Mouse (Mus musculus) heart, postnatal 25 days (tissue): ENCODE measurements around the gene Pou2f3. TPM values are rescaled to one million over a fixed set of nuclear protein-coding genes. Genes with fewer than 3 reads are reported as not detected.
A peak's percentile ranks its signal among the peaks of the same experiment; 100 is the strongest.

Experiments
- DNase-seq: peaks from one replicate; pipeline ENCODE4 v3.0.0; 2022; ENCODE audit warnings: low spot score
- intact Hi-C: fragments of 180-260 bp; cut with DNase I; formaldehyde crosslinking; loops from one replicate; pipeline ENCODE4 v1.15.1; 2025
- total RNA-seq, 2 experiments: library from RNA; stranded (reverse); gene quantifications; 2 replicates each; pipeline ENCODE4 v1.2.3; 2021

Pou2f3 gene
- total RNA-seq, 2 experiments from 2014 or later: 0.11 TPM; not detected in 1

DNA sequence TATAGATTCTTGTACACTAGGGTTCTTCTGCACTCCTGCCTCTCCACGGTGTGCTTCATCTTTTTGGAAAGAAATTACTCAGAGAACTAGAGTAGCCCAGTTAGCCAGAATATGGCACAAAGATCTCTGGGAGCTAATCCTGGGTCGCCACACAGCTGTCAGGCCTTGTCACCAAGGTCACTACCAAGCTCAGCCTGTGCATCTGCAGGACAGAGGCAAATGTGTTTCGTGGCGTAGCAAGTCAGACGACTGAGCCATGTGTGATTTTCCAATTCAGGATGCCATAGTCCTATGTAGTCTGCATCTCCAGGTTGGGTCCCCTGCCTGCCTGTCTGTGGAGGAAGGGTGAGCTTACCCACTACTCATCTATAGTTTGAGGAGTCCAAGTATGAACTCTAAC, 22.9 kb upstream of the Pou2f3 start:
- no peak for DNase-seq
- intact Hi-C loops: no loop called here

DNA sequence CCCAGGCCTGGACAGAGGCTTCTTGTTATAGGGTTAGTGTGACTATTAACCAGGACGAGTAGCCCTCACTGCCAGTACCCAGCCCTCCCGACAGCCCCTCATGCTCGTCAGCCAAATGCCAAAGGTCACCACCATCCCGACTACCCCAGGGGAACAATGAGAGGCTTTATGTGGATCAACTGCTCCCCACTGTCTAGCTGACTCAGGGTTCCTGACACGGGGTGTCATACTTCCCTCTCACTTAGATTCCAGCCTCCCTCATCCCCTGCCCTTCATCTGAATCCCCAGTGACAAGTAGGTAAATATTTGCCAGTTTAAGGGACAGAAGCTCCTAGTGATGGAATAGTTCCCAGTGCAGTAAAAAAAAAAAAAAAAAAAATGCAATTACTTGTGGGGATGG, 22.1 kb upstream of the Pou2f3 start:
- no peak for DNase-seq
- intact Hi-C loops: no loop called here

DNA sequence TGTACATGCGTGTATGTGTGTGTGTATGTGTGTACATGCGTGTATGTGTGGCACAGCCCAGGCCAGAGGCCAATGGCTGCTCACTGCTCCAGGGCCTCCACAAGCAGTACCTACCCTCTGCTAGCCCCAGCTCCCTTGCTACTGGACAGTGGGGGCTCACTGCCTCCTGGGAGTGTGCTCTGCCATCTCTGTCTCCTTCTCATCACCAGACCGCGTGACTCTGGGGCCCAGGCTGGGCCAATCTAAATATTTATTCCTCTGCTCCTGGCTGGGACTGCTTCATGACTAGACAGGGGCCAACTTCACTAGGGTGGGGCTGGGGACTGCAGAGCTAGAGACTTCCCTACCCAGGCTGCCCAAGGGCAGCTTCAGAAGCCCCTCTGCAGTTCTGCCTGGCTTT, 21.6 kb upstream of the Pou2f3 start:
- intact Hi-C loops: no loop called here
- peak; percentile 66 for DNase-seq

DNA sequence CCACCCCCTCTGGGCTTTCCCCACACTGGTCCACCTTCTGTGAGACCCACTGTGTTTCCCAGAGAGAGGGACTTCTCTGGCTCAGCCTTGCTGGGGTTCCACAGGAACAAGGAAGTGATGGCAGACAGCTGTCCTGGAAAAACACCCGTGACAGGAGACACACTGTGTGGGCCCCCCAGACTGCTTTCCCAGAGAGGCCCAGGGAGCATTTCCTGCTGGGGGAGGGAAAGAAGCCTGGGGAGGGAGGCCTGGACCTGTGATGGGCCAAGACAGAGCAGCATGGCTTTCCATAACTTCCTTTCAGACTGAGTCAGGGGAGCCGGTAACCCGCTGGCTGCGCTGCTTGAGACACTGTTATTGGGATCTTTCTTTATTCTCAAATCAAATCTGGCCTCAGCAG, 20.7 kb upstream of the Pou2f3 start:
- intact Hi-C loops: no loop called here
- no peak for DNase-seq

DNA sequence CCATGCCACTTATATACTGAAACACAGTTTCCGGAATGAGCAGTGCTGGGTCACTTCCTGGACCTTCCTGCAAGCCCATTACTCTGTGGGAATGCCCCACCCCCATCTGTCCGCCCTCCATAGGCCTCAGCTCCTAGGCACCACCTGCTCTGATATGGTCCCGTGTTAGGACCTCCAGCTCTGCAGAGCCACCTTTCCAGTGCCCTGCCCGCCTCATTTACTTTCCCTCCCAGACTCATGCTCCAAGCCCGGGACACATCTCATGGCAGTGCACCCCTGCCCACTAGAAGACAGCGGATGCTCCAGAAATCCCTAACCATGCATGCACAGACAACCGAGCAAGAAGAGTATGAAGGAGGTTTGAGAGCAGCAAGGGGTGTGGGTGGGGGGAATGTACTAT, 19.8 kb upstream of the Pou2f3 start:
- DNase-seq: no peak
- intact Hi-C loops: no loop called here

DNA sequence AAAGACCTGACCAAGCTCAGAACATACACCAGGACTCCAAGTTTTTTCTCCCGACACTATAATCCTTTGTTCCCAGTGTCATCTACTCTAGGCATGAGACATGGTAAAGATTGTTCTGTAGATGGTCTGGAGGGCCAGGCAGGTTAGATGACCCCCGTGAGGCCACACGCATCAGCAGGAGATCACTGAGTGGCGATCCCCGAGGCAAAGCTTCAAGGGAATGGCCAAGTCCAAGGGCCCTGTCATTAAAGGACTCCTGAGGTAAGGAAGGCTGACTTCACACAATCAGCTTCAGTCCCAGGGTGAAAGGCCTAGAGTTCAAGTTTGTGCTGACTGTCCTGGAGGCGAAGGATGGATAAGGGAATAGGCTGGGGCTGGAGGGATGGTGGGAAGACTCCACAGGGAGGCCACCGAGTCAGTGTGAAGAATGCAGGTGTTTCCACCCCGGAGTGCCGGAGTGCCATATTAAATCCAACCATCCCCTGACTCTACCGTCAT, 19.3 kb upstream of the Pou2f3 start:
- intact Hi-C loops: no loop called here

DNA sequence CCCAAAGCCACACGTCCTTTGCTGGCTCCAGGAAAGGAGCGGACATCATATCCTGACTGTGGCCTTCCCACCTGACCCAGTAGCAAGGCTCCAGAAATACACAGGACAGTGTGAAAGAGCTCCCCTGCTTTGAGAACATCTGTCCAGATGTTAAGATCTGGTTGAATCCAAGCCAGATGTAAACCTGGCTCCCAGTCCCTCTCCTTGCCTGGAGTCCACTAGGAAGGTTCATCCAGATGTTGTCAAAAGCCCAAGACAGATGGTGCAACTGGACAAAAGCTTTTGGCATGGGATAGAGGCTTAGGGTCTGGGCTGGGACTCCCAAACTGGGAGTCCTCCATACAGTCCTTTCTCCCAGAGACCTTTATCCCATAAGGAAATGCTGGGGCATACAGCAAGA, 18.6 kb upstream of the Pou2f3 start:
- intact Hi-C loops: no loop called here

More for the DNA sequence above, 19.3 kb upstream of the Pou2f3 start:
- DNase-seq: no peak

DNA sequence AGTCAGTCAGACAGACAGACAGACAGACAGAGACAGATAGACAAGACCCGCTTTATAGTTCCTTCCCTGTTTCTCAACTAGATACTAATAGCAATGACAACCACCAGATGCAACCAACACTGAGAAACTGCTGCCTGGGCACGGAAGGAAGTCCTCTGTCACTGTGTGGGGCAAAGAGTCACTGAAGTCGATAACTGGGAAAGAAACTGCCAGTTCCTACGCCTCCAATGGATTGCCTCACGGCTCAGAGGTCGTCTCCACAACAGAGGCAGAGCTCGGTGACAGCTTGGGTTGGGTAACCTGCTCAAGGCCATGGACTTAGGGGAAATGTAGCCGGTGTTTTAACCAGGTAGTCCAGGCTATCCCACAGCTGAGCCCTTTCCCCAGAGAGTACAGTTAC, 17.5 kb upstream of the Pou2f3 start:
- no peak for DNase-seq
- intact Hi-C loops: no loop called here

More for the DNA sequence above, 18.6 kb upstream of the Pou2f3 start:
- no peak for DNase-seq

DNA sequence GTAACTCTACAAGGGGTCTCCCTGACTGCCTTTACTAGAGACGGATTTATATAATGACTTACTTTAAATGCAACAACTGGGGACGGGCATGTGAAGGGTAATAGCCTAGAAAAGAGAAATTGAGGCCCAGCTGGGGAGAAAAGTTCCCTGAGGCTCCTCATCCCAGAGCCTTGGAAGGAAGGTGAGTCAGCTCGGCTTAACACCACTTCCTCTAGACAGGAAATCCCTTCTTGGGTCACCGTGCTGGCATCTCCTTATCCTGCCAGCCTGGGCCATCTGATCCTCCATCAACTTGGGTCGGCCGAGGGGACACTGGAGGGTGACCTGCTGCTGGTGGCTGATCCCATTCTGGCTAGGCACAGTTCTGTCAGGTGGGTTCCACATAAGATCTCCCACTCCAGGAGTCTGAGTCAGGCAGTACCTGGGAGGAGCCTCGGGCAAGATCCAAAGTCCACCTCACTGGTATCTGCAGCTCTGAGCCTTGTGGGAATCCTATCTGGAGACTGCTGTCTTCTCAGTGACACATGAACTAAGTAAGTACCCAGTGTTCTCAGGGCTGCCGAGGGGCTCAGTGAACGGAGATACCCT, 16.5 kb upstream of the Pou2f3 start:
- intact Hi-C loops: no loop called here
- no peak for DNase-seq

DNA sequence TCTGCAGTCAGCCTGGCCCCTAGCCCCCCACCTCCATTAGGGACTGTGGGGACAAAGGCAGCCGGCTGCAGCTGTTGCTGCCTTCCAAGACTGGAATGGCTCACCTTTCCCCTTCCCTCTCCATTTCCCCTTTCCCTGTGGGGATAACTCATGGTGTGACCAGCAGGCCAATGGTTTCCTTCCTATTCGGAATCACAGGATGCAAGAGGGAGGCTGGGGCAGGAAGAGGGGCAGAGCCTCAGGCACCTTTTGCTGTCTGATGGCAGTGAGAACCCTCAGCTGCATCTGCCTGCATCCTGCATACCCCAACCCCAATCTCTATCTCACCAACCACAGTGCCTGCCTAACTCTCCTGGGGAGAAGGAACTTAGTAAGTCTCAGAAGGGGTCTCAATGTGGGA, 15.3 kb upstream of the Pou2f3 start:
- intact Hi-C loops: no loop called here
- DNase-seq: no peak

DNA sequence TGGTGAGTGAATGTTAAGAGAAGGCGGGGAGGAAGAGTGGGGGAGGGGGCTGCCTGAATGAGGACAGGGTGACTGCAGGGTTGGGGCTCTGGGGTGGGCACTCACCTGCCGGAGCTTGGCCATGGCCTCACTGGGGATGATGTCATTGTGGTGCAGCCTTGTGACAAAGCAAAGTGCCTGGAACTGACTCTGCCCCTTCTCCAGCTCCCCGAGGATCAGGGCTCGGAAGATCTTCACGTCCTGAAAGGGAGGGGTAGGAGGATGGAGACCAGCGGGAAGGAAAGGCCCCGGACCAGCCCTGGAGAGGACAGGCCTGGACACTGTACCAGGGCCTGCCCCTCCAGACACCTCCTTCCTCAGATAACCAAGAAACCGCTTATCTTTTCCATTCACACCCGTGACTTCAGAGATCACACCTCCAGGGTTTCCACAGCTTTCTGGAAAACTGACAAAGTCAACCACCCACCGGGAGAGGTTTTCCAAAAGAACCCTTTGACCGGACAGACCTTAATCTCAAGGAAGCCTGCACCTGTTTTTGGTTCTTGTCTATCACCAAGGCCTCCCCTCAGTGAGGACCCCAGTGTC, 14.7 kb upstream of the Pou2f3 start:
- DNase-seq: no peak
- intact Hi-C loops: loop anchor here (5.0 kb wide), 1 partner anchor 42 kb away; no protein-coding TSS in a partner anchor

DNA sequence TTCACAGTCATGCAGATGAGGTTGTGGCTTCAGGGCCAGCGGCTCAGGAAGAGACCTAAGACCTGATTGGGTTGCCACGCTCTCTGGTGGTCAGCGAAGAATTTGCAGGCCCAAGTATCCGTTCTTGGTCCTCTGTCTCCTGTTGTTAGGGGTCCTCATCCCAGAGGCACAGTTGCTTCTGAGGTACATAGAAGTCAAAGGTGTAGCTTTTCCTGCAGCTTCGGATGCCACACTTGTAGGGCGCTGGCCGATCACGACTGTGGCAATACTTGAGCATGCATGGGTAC, 12.2 kb upstream of the Pou2f3 start:
- DNase-seq: no peak
- intact Hi-C loops: loop anchor here (5.0 kb wide), 1 partner anchor 45 kb away; no protein-coding TSS in a partner anchor

DNA sequence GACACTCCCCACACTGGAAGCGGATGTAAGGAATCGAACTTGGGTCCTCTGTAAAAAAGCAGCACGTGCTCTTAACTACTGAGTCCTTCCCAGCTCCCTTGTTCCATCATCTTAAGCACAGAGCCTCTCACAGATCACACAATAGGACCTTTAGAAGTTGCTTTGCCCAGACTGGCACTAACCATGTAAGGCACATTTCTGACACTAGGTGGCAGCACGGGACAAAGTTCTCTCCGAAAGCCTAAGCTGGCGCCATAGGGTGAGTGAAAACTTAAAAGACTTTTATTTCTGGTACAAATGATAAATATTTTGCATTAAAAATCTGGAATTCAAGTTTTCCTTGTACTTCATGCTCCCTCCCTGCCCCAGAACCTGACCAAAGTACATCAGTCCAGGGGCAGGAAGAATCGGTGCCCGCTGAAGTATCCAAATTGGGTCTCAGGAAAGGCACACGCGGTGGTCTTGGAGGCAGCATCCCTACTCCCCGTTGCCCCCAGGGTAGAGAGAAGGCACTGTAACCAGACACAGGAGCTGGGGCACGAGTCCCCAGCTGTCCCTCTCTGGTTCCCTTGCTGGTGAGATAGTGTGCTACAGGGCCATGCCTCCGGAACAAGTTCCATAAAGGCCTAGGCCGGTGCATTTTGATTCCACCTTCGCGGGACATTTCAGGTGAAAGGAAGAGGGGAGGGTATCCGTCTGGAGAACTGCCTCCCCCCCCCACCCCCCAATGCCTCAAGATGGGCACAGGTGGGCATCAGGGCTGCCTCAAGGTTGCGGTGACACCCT, 11.7 kb upstream of the Pou2f3 start:
- intact Hi-C loops: loop anchor here (1.0 to 5.0 kb wide), 2 partner anchors 45 to 62 kb away; no protein-coding TSS in a partner anchor
- peak; percentile 49 for DNase-seq

DNA sequence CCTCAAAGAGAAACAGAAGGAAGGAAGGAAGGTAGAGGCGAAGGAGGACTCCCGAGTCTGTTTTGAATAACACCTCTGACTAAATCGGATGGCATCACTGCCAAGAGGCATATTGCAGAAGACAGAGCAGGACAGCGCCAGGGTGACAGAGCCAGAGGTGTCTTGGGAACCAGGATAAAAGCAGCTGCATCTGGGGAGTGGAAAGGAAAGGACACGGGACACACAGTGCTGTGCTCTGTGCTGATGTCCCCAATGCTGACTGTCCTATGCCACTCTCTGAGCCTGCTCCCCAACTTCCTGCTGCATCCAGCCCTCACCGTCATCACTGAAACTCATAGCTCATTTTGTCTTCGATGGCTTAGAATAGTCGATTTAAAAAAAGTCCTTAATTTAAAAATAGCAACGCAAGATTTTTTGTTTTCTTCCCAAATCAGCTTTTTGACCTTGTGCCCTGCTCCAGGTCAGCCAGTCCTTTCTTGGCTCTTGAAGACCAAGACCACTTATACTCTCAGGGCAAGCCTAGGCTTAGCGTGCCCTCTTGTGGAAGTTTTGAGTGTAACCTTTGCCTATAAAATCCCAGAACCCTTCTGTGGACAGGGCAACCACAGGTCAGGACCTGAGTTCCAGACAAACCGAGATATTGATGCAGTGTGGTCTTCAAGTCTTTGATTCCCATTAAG, 742 bp upstream of the Pou2f3 start:
- intact Hi-C loops: loop anchor here (1.0 to 2.0 kb wide), 2 partner anchors 69 to 210 kb away; no protein-coding TSS in a partner anchor
- DNase-seq: peak; percentile 28

DNA sequence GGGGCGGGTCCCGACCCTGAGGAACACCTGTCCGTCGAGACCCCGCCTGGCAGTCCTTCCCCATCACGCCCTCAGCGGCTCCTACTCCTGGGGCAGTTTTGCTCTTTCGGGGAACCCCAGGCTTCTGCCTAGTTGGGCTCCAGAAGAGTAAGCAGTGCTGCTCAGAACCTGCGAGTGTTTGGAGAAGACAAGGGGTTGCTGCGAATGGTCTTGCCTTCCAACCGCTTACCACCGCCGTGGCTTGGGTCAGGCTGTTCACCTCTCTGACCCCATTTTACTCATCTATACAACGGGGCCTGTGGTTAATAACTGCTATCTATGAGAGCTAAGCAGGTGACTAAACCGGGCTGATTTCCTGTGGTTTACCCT, 4.2 kb downstream of the Pou2f3 start:
- intact Hi-C loops: no loop called here
- DNase-seq: no peak

DNA sequence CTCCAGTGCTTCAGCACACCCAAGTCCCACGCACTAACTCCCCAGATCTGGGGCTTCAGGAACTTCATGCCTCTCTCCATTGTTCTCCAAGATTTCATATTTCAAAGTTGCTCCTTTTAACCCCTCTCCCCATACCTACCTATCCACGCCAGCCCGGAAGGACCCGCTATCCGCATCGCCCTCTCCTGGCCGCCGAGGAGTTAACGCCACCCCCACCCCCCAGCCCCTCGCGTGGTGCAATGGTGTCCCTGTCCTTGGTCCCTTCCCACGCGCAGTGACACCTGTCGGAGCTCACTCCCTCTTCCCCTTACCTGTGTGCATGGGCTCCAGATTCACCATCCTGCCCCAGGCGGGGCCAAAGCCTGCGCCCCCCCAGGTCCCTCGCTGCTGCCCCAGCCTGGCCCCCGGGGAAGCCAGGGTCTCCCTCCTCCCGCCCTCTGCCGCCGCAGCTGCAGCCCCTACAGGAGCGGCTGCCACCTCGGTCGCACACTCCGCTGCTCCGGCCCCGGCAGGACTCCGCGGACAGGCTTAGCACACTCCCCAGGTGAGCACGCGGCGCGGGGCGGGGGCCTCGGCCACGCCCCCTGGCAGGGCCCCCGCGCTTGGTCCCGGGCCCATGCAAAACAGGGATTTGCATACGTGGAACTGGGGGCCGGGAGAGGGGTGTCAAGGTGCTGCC, 4.7 kb downstream of the Pou2f3 start:
- no peak for DNase-seq
- intact Hi-C loops: no loop called here

DNA sequence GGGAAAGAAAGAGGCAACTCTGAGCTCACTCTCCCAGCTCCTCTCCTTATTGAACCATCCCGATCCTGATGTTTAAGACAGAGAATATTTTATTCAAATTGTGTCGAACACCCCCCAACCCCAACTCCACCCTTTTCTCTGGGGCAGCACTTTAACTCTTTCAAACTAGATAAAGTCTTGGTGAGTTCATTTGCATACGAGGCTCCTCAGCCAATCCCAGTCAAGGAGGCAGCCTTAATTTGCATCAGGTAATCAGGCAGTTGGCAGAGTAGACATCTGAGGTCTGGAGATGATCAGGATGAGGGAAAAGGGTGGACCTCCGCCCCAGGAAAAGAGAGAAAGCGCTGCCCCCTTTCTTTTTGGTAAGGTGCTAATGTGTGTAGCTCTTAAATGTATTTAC, 10.0 kb downstream of the Pou2f3 start:
- intact Hi-C loops: no loop called here
- no peak for DNase-seq

DNA sequence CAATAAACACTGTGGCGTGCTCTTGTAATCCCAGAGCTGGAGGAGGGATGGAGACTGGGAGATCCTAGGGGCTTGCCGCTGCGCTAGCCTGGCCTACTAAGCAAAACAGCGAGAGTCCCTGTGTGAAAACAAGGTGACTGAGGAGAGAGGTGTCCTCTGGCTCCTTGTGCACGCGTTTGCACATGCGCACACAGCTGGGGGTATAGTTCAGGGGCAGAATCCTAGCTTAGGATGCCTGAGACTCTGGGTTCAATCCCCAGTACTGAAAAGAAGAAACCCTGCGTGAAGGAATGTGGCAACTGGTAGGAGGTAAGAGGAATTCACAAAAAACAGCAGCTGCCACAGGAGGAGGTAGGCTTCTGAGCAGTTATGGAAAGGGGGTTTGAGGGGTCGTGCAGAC, 16.2 kb downstream of the Pou2f3 start:
- intact Hi-C loops: no loop called here
- DNase-seq: no peak

DNA sequence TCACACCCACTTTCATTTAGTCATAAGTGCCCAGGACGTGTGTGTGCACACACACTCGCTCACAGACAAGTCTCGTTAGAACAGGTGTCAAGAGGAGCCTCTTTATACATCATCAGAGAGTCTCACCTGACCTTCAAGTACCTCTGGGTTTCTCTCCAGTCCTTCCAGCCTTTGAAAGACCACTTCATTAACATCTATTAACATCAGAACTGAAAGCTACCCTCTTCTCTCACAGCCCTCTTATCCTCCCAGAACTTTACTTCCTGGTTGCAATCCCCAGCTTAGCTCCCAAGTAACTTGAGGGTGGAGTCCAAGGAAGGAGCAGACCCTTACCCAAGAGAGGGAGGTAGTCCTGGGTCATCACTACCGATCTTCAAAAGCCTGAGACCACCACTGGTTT, 18.6 kb downstream of the Pou2f3 start:
- no peak for DNase-seq
- intact Hi-C loops: no loop called here

DNA sequence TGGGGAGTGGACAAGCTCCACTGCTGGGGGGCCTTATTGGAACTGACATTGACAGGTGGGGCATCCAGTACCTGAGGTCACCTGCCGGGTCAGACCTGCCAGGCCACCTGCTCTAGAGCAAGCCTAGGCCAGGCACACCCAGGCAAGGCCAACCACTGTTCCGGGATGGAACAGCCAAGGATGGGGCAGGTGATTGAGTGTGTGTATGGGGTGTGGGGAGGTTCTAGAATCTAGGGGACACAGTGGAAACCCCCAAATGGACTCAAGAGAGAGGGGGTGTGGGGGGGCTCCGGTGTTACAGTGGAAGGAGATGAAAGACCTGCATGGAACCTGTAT, 21.2 kb downstream of the Pou2f3 start:
- DNase-seq: no peak
- intact Hi-C loops: no loop called here
